Mouse (Mus musculus): ENCODE data around the gene Baiap2. TPM values are rescaled to one million over a fixed set of nuclear protein-coding genes. Genes with fewer than 3 reads are reported as not detected.
A peak's percentile ranks its signal among the peaks of the same experiment; 100 is the strongest.

Baiap2 gene
- polyA plus RNA-seq, 1 experiment from 2014 or later = 10.2 TPM

GRCm38 (mm10) chr11:120008501-120008900 is 65.9 kb downstream of the Baiap2 start:
- Histone ChIP-seq H3K9me3 (no peaks in the 10 kb centered on the region), H3K27me3 (peaks cover 20% of the 10 kb centered on the region), H3K4me1 (peaks cover 20% of the 10 kb centered on the region), H3K4me3 (no peak overlapping the region), H3K36me3 (no peaks in the 10 kb centered on the region), H3K4me2 (replicated peaks) (no peak overlapping the region), H3K27ac (replicated peaks) (no peak overlapping the region), H3K9ac (replicated peaks) (no peak overlapping the region)
- WGBS = 93% methylated on average over 1 of the region's 1 CpGs
- ATAC-seq (ENCODE audit: low FRiP score, low read depth) = no peak

GRCm38 (mm10) chr11:120008956-120009355 is 66.4 kb downstream of the Baiap2 start:
- 93% methylated on average over 8 of the region's 8 CpGs for WGBS
- H3K27ac ChIP-seq (replicated peaks) = no peak overlapping the region
- peaks cover 21% of the 10 kb centered on the region for H3K27me3 ChIP-seq

GRCm38 (mm10) chr11:120009937-120010336 is 67.4 kb downstream of the Baiap2 start:
- H3K4me2 ChIP-seq (replicated peaks) = no peak overlapping the region
- H3K9me3 ChIP-seq = no peaks in the 10 kb centered on the region
- ATAC-seq (ENCODE audit: low FRiP score, low read depth) = no peak
- no peak overlapping the region for H3K4me3 ChIP-seq
- H3K36me3 ChIP-seq = no peaks in the 10 kb centered on the region
- no peak overlapping the region for H3K9ac ChIP-seq (replicated peaks)
- peaks cover 22% of the 10 kb centered on the region for H3K4me1 ChIP-seq
- WGBS = 86% methylated on average over 20 of the region's 20 CpGs
- no peak overlapping the region for H3K27ac ChIP-seq (replicated peaks)
- peaks cover 28% of the 10 kb centered on the region for H3K27me3 ChIP-seq

More at GRCm38 (mm10) chr11:120008956-120009355, 66.4 kb downstream of the Baiap2 start:
- ATAC-seq (ENCODE audit: low FRiP score, low read depth) = no peak
- no peak overlapping the region for H3K4me3 ChIP-seq
- H3K4me1 ChIP-seq = peaks cover 22% of the 10 kb centered on the region
- no peak overlapping the region for H3K9ac ChIP-seq (replicated peaks)
- no peaks in the 10 kb centered on the region for H3K36me3 ChIP-seq
- H3K9me3 ChIP-seq = no peaks in the 10 kb centered on the region
- H3K4me2 ChIP-seq (replicated peaks) = no peak overlapping the region

GRCm38 (mm10) chr11:120011114-120011760 is 68.7 kb downstream of the Baiap2 start:
- Histone ChIP-seq H3K9ac (replicated peaks) (no peak overlapping the region), H3K27me3 (peaks cover 28% of the 10 kb centered on the region), H3K27ac (replicated peaks) (no peak overlapping the region), H3K9me3 (no peaks in the 10 kb centered on the region), H3K36me3 (0 out of 2 replicates have a peak, but pooled peaks cover 4% of the 10 kb centered on the region), H3K4me2 (replicated peaks) (peak overlapping the region; percentile 21; the same call in 1 of the 2 replicates), H3K4me3 (no peak overlapping the region), H3K4me1 (peaks cover 22% of the 10 kb centered on the region)
- no peak for ATAC-seq (ENCODE audit: low FRiP score, low read depth)
- 75% methylated on average over 11 of the region's 11 CpGs for WGBS

- H3K4me2 ChIP-seq (replicated peaks) = peak overlapping the region; percentile 21
- H3K36me3 ChIP-seq = 0 out of 2 replicates have a peak, but pooled peaks cover 4% of the 10 kb centered on the region
- peaks cover 28% of the 10 kb centered on the region for H3K27me3 ChIP-seq
- no peak overlapping the region; the same call in 1 of the 2 replicates for H3K9ac ChIP-seq (replicated peaks)
- WGBS = 51% methylated on average over 42 of the region's 43 CpGs
- H3K4me1 ChIP-seq = peaks cover 22% of the 10 kb centered on the region
- no peak overlapping the region for H3K4me3 ChIP-seq
- no peak overlapping the region for H3K27ac ChIP-seq (replicated peaks)
- 0 out of 2 replicates have a peak, but pooled peaks have one; percentile 13 for ATAC-seq (ENCODE audit: low FRiP score, low read depth)
- H3K9me3 ChIP-seq = no peaks in the 10 kb centered on the region
Measured at GRCm38 (mm10) chr11:120011761-120012560, 69.4 kb downstream of the Baiap2 start.

- Histone ChIP-seq H3K27ac (replicated peaks) (no peak overlapping the region), H3K9me3 (no peaks in the 10 kb centered on the region), H3K9ac (replicated peaks) (no peak overlapping the region), H3K27me3 (peaks cover 28% of the 10 kb centered on the region), H3K4me2 (replicated peaks) (no peak overlapping the region), H3K4me3 (no peak overlapping the region), H3K36me3 (0 out of 2 replicates have a peak, but pooled peaks cover 4% of the 10 kb centered on the region), H3K4me1 (peaks cover 22% of the 10 kb centered on the region)
- peak; percentile 21; the same call in 1 of the 2 replicates for ATAC-seq (ENCODE audit: low FRiP score, low read depth)
- 78% methylated on average over 13 of the region's 13 CpGs for WGBS
Measured at GRCm38 (mm10) chr11:120012702-120013101, 70.1 kb downstream of the Baiap2 start.

- H3K27me3 ChIP-seq = peaks cover 28% of the 10 kb centered on the region
- ATAC-seq (ENCODE audit: low FRiP score, low read depth) = peak; percentile 60
- H3K4me3 ChIP-seq = peak overlapping the region; percentile 20
- H3K9ac ChIP-seq (replicated peaks) = peak overlapping the region; percentile 58
- H3K36me3 ChIP-seq = 0 out of 2 replicates have a peak, but pooled peaks cover 4% of the 10 kb centered on the region
- H3K27ac ChIP-seq (replicated peaks) = peak overlapping the region; percentile 52; the same call in 1 of the 2 replicates
- H3K4me2 ChIP-seq (replicated peaks) = peak overlapping the region; percentile 56
- WGBS = 17% methylated on average over 21 of the region's 21 CpGs
- peaks cover 22% of the 10 kb centered on the region for H3K4me1 ChIP-seq
- no peaks in the 10 kb centered on the region for H3K9me3 ChIP-seq
Measured at GRCm38 (mm10) chr11:120013174-120013711, 70.7 kb downstream of the Baiap2 start.

- no peak for ATAC-seq (ENCODE audit: low FRiP score, low read depth)
- H3K36me3 ChIP-seq = 0 out of 2 replicates have a peak, but pooled peaks cover 4% of the 10 kb centered on the region
- peaks cover 30% of the 10 kb centered on the region for H3K4me1 ChIP-seq
- no peak overlapping the region for H3K4me3 ChIP-seq
- no peaks in the 10 kb centered on the region for H3K9me3 ChIP-seq
- peaks cover 28% of the 10 kb centered on the region for H3K27me3 ChIP-seq
- 79% methylated on average over 4 of the region's 4 CpGs for WGBS
- no peak overlapping the region for H3K27ac ChIP-seq (replicated peaks)
- H3K4me2 ChIP-seq (replicated peaks) = no peak overlapping the region
- no peak overlapping the region for H3K9ac ChIP-seq (replicated peaks)
Measured at GRCm38 (mm10) chr11:120014758-120015157, 72.2 kb downstream of the Baiap2 start.

GRCm38 (mm10) chr11:120017011-120017410 is 74.4 kb downstream of the Baiap2 start:
- H3K27me3 ChIP-seq = peaks cover 16% of the 10 kb centered on the region
- no peak overlapping the region for H3K4me2 ChIP-seq (replicated peaks)
- H3K4me3 ChIP-seq = no peak overlapping the region
- H3K4me1 ChIP-seq = peaks cover 36% of the 10 kb centered on the region
- H3K36me3 ChIP-seq = 0 out of 2 replicates have a peak, but pooled peaks cover 4% of the 10 kb centered on the region
- H3K9me3 ChIP-seq = no peaks in the 10 kb centered on the region
- no peak overlapping the region for H3K27ac ChIP-seq (replicated peaks)
- 89% methylated on average over 8 of the region's 8 CpGs for WGBS
- no peak for ATAC-seq (ENCODE audit: low FRiP score, low read depth)
- no peak overlapping the region for H3K9ac ChIP-seq (replicated peaks)

- H3K4me1 ChIP-seq = peaks cover 40% of the 10 kb centered on the region
- H3K27me3 ChIP-seq = no peaks in the 10 kb centered on the region
- 50% methylated on average over 23 of the region's 23 CpGs for WGBS
- H3K9me3 ChIP-seq = no peaks in the 10 kb centered on the region
- no peak overlapping the region for H3K9ac ChIP-seq (replicated peaks)
- H3K36me3 ChIP-seq = 0 out of 2 replicates have a peak, but pooled peaks cover 4% of the 10 kb centered on the region
- H3K4me3 ChIP-seq = no peak overlapping the region
- no peak overlapping the region for H3K27ac ChIP-seq (replicated peaks)
- ATAC-seq (ENCODE audit: low FRiP score, low read depth) = no peak
- no peak overlapping the region for H3K4me2 ChIP-seq (replicated peaks)
Measured at GRCm38 (mm10) chr11:120019542-120020440, 77.2 kb downstream of the Baiap2 start.

GRCm38 (mm10) chr11:120021367-120021766 is 78.8 kb downstream of the Baiap2 start:
- 87% methylated on average over 16 of the region's 16 CpGs for WGBS
- no peak overlapping the region for H3K4me2 ChIP-seq (replicated peaks)
- H3K4me3 ChIP-seq = no peak overlapping the region
- H3K27ac ChIP-seq (replicated peaks) = no peak overlapping the region
- H3K9ac ChIP-seq (replicated peaks) = no peak overlapping the region
- H3K27me3 ChIP-seq = no peaks in the 10 kb centered on the region
- ATAC-seq (ENCODE audit: low FRiP score, low read depth) = no peak
- H3K36me3 ChIP-seq = no peaks in the 10 kb centered on the region
- peaks cover 40% of the 10 kb centered on the region for H3K4me1 ChIP-seq
- no peaks in the 10 kb centered on the region for H3K9me3 ChIP-seq

Measured in midbrain, embryonic 12.5 days (tissue).